Mouse (Mus musculus): ENCODE results near the gene Tmbim7.

Tmbim7 gene

DNA sequence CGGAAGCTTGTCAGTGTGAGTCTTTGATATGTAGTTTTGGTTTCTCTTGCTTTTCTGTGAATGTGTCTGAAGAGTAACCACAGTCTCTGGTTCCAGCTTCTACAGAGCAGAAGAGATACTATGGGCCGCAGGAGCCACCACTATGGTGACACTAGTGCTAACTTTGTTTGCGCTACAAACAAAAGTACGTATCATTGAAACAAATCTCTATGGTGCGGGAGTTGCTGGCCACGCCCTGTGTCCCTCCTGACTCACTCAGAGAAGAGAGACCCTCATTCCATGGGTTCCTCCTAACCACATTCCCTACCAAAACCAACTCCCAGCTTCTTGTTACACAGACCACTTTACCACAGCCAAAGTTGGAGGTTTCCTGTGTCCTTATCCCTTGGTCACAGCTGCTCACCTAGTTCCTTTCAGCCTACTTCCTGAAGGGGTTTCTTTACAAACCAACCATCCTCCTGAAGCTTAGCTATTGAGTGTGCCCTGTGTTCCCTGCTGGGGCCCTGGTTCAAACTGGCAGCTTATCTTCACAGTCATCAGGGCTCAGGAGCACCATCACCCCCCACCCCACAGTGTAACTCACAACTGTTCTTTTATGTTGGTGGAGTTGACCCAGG lies 19.1 kb downstream of the Tmbim7 start:
- DNase-seq = no peak

DNA sequence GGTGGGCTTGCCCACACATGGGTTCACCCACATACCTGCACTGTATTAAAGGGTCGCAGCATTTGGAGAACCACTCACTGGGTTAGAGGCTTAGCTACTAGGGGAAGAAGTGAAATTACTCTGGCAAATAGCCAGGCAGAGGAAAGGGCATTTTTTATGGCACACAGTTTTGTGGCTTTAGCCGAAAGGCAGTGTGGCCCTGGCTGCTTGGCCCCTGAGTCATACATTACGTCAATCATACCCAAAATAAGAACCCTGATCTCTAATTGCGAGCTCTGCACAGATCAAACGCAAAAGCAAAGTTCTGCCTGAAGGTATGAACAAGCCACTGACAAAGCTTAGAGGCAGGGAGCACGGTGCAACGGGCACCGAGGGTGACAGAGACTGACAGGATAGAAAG lies 37.3 kb downstream of the Tmbim7 start:
- no peak for DNase-seq

- DNase-seq = no peak
These were observed 40.3 kb downstream of the Tmbim7 start for GRCm38 (mm10) chr5:3691283-3691682.

- DNase-seq = no peak
These were observed 42.0 kb downstream of the Tmbim7 start for GRCm38 (mm10) chr5:3692956-3693355.

DNA sequence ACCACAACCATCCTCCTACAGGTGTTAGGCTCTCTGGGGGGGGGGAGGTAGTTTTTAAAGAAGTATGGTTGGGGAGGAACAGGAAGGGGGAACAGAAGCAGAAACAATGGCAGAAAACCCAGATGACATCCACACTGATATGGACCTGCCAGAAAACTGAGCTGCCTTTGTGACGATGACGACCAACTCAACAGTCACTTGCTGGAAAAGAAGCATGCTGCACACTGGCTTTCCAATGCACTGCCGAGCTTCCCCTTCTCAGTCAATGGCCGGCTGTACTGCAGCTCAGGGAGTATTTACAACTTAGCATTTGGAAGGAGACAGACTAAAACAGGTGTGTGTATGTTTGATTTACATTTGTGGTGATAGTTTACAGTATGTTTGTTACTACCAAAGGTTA lies 44.2 kb downstream of the Tmbim7 start:
- no peak for DNase-seq

DNA sequence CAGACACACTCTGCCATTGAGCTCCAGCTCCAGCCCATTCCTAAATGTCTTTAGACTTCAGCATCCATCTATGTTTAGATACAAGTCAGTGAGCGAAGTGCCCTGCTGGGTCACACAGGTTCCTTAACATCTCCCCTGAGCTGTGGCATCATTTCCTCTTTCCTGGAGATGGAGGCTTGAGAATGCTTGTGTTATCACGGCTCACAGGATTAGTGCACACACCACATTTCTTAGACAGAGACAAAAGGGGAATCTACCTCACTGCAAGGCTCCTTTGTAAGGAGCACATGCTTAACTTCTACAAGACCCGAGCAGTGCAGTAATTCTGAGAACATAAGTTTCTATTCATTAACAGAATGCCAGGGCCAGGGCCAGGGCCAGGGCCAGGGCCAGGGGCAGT lies 45.0 kb downstream of the Tmbim7 start:
- no peak for DNase-seq

GRCm38 (mm10) chr5:3700025-3700424 lies 49.0 kb downstream of the Tmbim7 start:
- no peak for DNase-seq

GRCm38 (mm10) chr5:3702180-3702579 lies 51.2 kb downstream of the Tmbim7 start:
- no peak for DNase-seq

GRCm38 (mm10) chr5:3715800-3716199 lies 64.8 kb downstream of the Tmbim7 start:
- DNase-seq = no peak

- DNase-seq = no peak
These were observed 68.4 kb downstream of the Tmbim7 start for GRCm38 (mm10) chr5:3719371-3719770.

DNA sequence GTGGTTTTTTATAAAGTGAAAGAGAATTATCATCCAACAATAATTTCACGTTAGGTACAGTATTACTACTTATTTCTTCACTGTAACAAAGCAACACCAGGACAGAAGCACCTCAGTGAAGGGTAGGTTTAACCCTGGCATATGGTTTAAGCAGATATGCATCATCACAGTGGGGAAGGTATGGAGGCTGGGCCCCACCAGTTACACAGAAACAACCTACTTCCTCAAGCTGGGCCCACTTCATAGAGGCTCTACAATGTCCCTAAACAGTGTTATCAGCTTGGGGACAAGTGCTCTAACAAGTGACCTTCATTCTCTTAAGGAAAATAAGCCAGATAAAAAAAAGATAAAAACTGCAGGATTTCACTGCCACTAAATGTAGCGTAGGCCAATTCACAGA lies 71.9 kb downstream of the Tmbim7 start:
- DNase-seq = no peak

DNA sequence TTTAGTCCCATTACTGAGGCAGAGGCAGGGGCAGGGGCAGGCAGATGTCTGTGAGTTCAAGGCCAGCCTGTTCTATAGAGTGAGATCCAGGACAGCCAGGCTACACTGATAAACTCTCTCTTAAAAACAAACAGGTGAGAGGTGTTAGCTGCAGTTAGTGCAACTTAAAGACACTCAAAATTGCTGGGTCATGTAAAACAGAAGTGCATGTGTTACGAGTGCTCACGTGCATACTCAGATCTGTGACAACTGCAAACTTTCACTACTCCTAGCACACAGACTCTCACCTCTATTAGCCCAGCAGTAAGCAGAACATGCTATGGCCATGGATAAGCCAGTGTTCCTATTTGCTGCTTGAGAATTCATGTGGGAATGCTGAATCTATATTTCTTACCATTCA lies 72.4 kb downstream of the Tmbim7 start:
- DNase-seq = no peak

GRCm38 (mm10) chr5:3725491-3725890 lies 74.5 kb downstream of the Tmbim7 start:
- DNase-seq = no peak

GRCm38 (mm10) chr5:3728820-3729219 lies 77.8 kb downstream of the Tmbim7 start:
- no peak for DNase-seq

Measured in thymus, postnatal 36 days (tissue).